Mouse (Mus musculus) neural tube, embryonic 13.5 days (tissue): ENCODE results near the gene Itpr2. TPM values are rescaled to one million over a fixed set of nuclear protein-coding genes. Genes with fewer than 3 reads are reported as not detected.

Source experiments
- ATAC-seq: fragments of 200-750 bp; cut with Nextera tagmentation; 2 replicates; pipeline ENCODE4 v1.8.0; 2017; ENCODE audit warnings: low read depth, mild to moderate bottlenecking, moderate TSS enrichment, moderate library complexity
- H3K27ac ChIP-seq: fragments of 300-500 bp; sonication (generic); replicated peaks from 2 replicates; pipeline ENCODE4 v1.5.1; 2015; ENCODE audit warnings: moderate library complexity, mild to moderate bottlenecking, inconsistent platforms
- H3K27me3 ChIP-seq: fragments of 300-500 bp; sonication (generic); 2 replicates; pipeline ENCODE4 v1.6.1; 2015; ENCODE audit warnings: mild to moderate bottlenecking, inconsistent platforms
- H3K36me3 ChIP-seq: fragments of 300-500 bp; sonication (generic); 2 replicates; pipeline ENCODE4 v1.6.1; 2015; ENCODE audit warnings: mild to moderate bottlenecking, inconsistent platforms
- H3K4me1 ChIP-seq: fragments of 300-500 bp; sonication (generic); replicated peaks from 2 replicates; pipeline ENCODE4 v1.6.1; 2015; ENCODE audit warnings: inconsistent platforms
- H3K4me2 ChIP-seq: fragments of 300-500 bp; sonication (generic); 2 replicates; pipeline ENCODE4 v1.6.1; 2015; ENCODE audit warnings: inconsistent platforms, mild to moderate bottlenecking, moderate library complexity
- H3K4me3 ChIP-seq: fragments of 300-500 bp; sonication (generic); 2 replicates; pipeline ENCODE4 v1.5.1; 2015; ENCODE audit warnings: mild to moderate bottlenecking, inconsistent platforms
- H3K9ac ChIP-seq: fragments of 300-500 bp; sonication (generic); 2 replicates; pipeline ENCODE4 v1.6.1; 2015; ENCODE audit warnings: moderate library complexity, mild to moderate bottlenecking, inconsistent platforms
- H3K9me3 ChIP-seq: fragments of 300-500 bp; sonication (generic); 2 replicates; pipeline ENCODE4 v1.6.1; 2016; ENCODE audit warnings: inconsistent platforms
- WGBS: fragments of 180-500 bp; shearing (Covaris S2); methylation state at CpG from one replicate; pipeline ENCODE4 v1.1.7; 2015; 5-methylcytosine and 5-hydroxymethylcytosine counted together
- polyA plus RNA-seq: library from polyadenylated mRNA; unstranded; fragments of >200 nt; fragmentation: Nextera tagmentation; extraction: Ambion mirVana; gene quantifications from 2 replicates; pipeline ENCODE4 v1.2.1, GENCODE M21; 2015

The Itpr2 gene
- polyA plus RNA-seq, 1 experiment from 2014 or later = 5.5 TPM

- H3K27ac ChIP-seq = peak overlapping the region; percentile 52
- peak overlapping the region; percentile 72 for H3K9ac ChIP-seq
- no peaks in the 10 kb centered on the region for H3K36me3 ChIP-seq
- peaks cover 23% of the 10 kb centered on the region for H3K4me1 ChIP-seq
- no peaks in the 10 kb centered on the region for H3K9me3 ChIP-seq
- H3K4me3 ChIP-seq = peak overlapping the region; percentile 62
- under 1% methylated on average over 30 of the region's 30 CpGs for WGBS
- peak overlapping the region; percentile 99 for H3K4me2 ChIP-seq
- peaks cover 33% of the 10 kb centered on the region for H3K27me3 ChIP-seq
- ATAC-seq = peak; percentile 49
Observed at GRCm38 (mm10) chr6:146501316-146501865, 632 bp downstream of the Itpr2 start.

DNA sequence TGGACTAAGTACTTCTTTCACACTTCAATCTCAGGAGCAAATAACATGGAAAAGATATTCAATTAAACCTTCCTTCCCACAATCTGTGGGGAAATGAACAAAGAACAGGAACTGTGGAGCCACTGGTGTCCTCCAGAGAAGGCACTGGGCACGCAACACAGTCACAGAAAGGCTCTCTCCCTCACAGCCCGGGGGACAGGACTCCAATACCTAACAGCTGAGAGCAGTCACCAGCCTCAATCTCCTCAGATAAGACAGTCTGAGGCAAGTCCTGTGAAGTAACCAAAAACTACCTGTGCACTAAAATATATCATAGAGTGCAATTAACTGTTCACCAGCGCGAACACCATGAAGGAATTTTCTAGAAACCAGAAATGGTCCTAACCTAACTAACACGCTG lies 1.3 kb downstream of the Itpr2 start:
- no peaks in the 10 kb centered on the region for H3K9me3 ChIP-seq
- ATAC-seq = no peak
- 77% methylated on average over 5 of the region's 5 CpGs for WGBS
- peaks cover 23% of the 10 kb centered on the region for H3K4me1 ChIP-seq
- peak overlapping the region; percentile 62 for H3K4me3 ChIP-seq
- peak overlapping the region; percentile 99 for H3K4me2 ChIP-seq
- H3K9ac ChIP-seq = no peak overlapping the region
- H3K27ac ChIP-seq = no peak overlapping the region
- no peaks in the 10 kb centered on the region for H3K36me3 ChIP-seq
- peaks cover 33% of the 10 kb centered on the region for H3K27me3 ChIP-seq

DNA sequence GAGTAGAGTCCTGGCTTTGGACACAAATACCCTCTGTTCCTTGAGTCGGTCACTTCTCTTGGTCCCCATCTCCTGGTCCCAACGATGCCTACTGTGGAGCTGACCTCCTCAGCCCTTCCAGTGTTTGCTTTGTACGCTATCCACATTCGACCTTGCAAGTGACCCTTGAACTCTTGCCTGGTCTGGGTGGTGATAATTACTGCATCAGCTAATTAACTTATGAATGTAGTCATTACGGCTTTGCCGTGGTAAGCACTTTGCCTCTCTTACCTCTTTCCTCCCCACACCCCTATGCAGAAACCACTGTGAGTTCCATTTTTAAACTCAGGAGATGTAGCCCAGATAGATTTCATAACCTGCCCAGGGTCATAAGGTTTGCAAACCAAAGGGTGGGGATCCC lies 1.8 kb downstream of the Itpr2 start:
- ATAC-seq = no peak
- H3K27ac ChIP-seq = no peak overlapping the region
- WGBS = 75% methylated on average over 6 of the region's 6 CpGs
- H3K4me3 ChIP-seq = no peak overlapping the region
- H3K4me2 ChIP-seq = peak overlapping the region; percentile 99; the same call in 1 of the 2 replicates
- no peak overlapping the region for H3K9ac ChIP-seq
- H3K36me3 ChIP-seq = no peaks in the 10 kb centered on the region
- peaks cover 23% of the 10 kb centered on the region for H3K4me1 ChIP-seq
- no peaks in the 10 kb centered on the region for H3K9me3 ChIP-seq
- peaks cover 33% of the 10 kb centered on the region for H3K27me3 ChIP-seq

DNA sequence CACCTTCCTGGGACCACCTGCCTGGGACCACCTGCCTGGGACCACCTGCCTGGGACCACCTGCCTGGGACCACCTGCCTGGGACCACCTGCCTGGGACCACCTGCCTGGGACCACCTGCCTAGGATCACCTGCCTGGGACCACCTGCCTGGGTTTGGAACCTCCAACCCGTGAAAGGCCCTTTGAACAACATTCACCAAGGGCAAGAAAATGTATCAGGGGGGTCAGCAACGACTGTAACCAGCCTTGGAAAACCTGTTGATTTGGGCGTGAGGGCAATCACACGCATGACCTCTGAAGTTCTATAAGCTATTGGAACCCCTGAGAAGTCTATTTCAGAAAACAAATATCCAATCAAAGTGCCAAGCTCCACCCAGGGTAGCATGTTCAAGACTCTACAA lies 2.5 kb downstream of the Itpr2 start:
- H3K9ac ChIP-seq = no peak overlapping the region
- no peak overlapping the region for H3K4me2 ChIP-seq
- ATAC-seq = no peak
- H3K4me1 ChIP-seq = peaks cover 23% of the 10 kb centered on the region
- no peak overlapping the region for H3K4me3 ChIP-seq
- H3K27ac ChIP-seq = no peak overlapping the region
- 80% methylated on average over 4 of the region's 4 CpGs for WGBS
- peaks cover 33% of the 10 kb centered on the region for H3K27me3 ChIP-seq
- no peaks in the 10 kb centered on the region for H3K9me3 ChIP-seq
- no peaks in the 10 kb centered on the region for H3K36me3 ChIP-seq

GRCm38 (mm10) chr6:146498416-146498815 lies 3.6 kb downstream of the Itpr2 start:
- ATAC-seq = no peak
- WGBS = 87% methylated on average over 3 of the region's 3 CpGs
- Histone ChIP-seq H3K4me1 (peaks cover 23% of the 10 kb centered on the region), H3K27me3 (peaks cover 26% of the 10 kb centered on the region), H3K4me3 (no peak overlapping the region), H3K9me3 (no peaks in the 10 kb centered on the region), H3K27ac (no peak overlapping the region), H3K36me3 (no peaks in the 10 kb centered on the region), H3K9ac (no peak overlapping the region), H3K4me2 (no peak overlapping the region)

- WGBS = 82% methylated on average over 4 of the region's 4 CpGs
- Histone ChIP-seq H3K4me3 (no peak overlapping the region), H3K9ac (no peak overlapping the region), H3K27me3 (peaks cover 21% of the 10 kb centered on the region), H3K27ac (no peak overlapping the region), H3K9me3 (no peaks in the 10 kb centered on the region), H3K4me2 (no peak overlapping the region), H3K4me1 (peaks cover 19% of the 10 kb centered on the region), H3K36me3 (no peaks in the 10 kb centered on the region)
- ATAC-seq = no peak
Observed at GRCm38 (mm10) chr6:146497866-146498265, 4.2 kb downstream of the Itpr2 start.

DNA sequence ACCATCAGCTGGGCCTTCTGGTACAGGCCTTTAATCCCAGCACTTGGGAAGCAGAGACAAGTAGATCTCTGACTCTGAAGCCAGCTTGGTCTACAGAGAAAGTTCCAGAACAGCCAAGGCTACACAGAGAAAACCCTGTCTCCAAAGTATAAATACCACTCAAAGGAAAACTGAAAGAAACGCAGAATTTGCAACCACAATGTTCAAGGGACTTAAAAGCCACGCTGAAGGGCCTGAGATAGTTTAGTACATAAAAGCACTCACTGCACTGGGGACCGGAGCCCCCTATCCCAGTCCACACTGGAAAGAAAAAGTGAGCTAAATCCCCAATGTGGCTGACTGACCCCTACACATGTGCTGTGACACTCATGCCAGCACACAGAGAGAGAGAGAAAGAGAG lies 4.6 kb downstream of the Itpr2 start:
- H3K27me3 ChIP-seq = peaks cover 21% of the 10 kb centered on the region
- no peaks in the 10 kb centered on the region for H3K9me3 ChIP-seq
- WGBS = 82% methylated on average over 3 of the region's 3 CpGs
- no peaks in the 10 kb centered on the region for H3K36me3 ChIP-seq
- no peak overlapping the region for H3K4me3 ChIP-seq
- ATAC-seq = no peak
- peaks cover 15% of the 10 kb centered on the region for H3K4me1 ChIP-seq
- no peak overlapping the region for H3K4me2 ChIP-seq
- no peak overlapping the region for H3K9ac ChIP-seq
- H3K27ac ChIP-seq = no peak overlapping the region

DNA sequence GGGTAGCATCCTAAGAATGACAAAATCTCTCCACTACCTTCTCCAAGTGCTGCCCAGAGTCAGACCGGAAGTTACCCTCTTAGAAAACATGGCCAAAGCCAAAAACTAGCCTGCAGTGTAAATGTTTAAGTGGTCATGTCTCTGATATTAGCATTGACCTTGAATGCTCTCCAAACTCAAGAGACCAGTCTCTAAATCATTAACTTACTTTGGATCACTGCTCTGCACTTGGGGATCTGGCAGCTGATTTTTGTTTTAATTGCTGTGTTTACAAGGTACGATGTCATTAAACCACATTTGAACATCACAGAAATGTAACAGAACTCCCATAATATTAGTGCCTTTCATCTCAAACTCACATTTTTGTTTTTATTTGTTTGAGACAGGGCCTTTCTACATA lies 10.3 kb downstream of the Itpr2 start:
- no peak overlapping the region for H3K4me2 ChIP-seq
- 96% methylated on average over 2 of the region's 2 CpGs for WGBS
- ATAC-seq = no peak
- H3K27me3 ChIP-seq = no peaks in the 10 kb centered on the region
- H3K4me1 ChIP-seq = no peaks in the 10 kb centered on the region
- H3K27ac ChIP-seq = no peak overlapping the region
- no peak overlapping the region for H3K4me3 ChIP-seq
- no peaks in the 10 kb centered on the region for H3K9me3 ChIP-seq
- no peaks in the 10 kb centered on the region for H3K36me3 ChIP-seq
- H3K9ac ChIP-seq = no peak overlapping the region

GRCm38 (mm10) chr6:146490416-146490960 lies 11.5 kb downstream of the Itpr2 start:
- no peaks in the 10 kb centered on the region for H3K27me3 ChIP-seq
- WGBS = 84% methylated on average over 9 of the region's 9 CpGs
- no peak overlapping the region for H3K27ac ChIP-seq

DNA sequence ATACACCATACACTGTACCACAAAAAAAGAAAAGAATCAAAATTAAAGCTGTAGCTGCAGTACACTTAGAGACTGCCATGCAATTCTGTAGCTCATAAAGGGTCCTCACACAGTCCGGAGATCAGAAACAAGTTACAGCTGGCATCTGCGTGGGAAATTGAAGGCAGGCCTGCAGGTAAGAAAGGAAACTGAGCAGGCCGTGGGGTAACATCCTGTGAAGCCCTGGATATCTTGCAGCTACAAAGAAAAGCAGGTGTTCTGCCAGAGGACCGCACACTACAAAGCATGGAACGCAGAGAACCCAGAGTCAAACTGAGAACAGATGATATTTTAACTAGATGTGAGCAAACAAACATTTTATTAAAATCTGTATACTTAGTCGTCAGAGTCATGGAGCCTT lies 12.2 kb downstream of the Itpr2 start:
- no peak overlapping the region for H3K4me2 ChIP-seq

More at GRCm38 (mm10) chr6:146490416-146490960, 11.5 kb downstream of the Itpr2 start:
- no peak overlapping the region for H3K4me3 ChIP-seq
- H3K36me3 ChIP-seq = no peaks in the 10 kb centered on the region
- no peak for ATAC-seq
- no peak overlapping the region for H3K4me2 ChIP-seq
- no peak overlapping the region for H3K9ac ChIP-seq
- H3K4me1 ChIP-seq = no peaks in the 10 kb centered on the region
- no peaks in the 10 kb centered on the region for H3K9me3 ChIP-seq

GRCm38 (mm10) chr6:146488749-146489148 lies 13.3 kb downstream of the Itpr2 start:
- Histone ChIP-seq H3K9me3 (no peaks in the 10 kb centered on the region), H3K4me2 (no peak overlapping the region), H3K27ac (no peak overlapping the region), H3K27me3 (no peaks in the 10 kb centered on the region), H3K4me3 (no peak overlapping the region), H3K9ac (no peak overlapping the region), H3K4me1 (no peaks in the 10 kb centered on the region), H3K36me3 (no peaks in the 10 kb centered on the region)
- WGBS = 87% methylated on average over 3 of the region's 3 CpGs
- no peak for ATAC-seq

More for the DNA sequence above, 12.2 kb downstream of the Itpr2 start:
- ATAC-seq = no peak
- H3K4me1 ChIP-seq = no peaks in the 10 kb centered on the region
- H3K9ac ChIP-seq = no peak overlapping the region
- 85% methylated on average over 6 of the region's 6 CpGs for WGBS
- H3K9me3 ChIP-seq = no peaks in the 10 kb centered on the region
- H3K4me3 ChIP-seq = no peak overlapping the region
- no peaks in the 10 kb centered on the region for H3K27me3 ChIP-seq
- H3K36me3 ChIP-seq = no peaks in the 10 kb centered on the region
- H3K27ac ChIP-seq = no peak overlapping the region

DNA sequence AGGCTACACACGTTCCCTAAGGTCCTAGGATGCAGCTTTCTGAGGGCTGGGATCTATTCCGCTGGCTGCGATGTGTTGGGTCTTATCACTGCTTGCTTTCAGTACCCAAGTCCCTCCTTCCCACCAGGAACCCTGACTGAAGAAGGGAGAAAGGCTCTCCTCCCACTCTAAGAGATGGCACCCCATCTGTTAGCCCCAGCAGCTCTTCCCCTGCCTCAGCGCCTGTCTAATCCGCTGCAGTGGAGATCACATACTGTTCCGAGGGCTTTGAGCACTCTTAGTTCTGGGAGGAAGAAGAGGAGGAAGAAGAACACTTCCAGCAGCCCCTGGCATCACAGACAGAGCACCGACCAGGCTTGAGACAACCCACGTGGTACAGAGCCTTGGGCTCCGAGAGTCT lies 14.9 kb downstream of the Itpr2 start:
- 76% methylated on average over 9 of the region's 9 CpGs for WGBS
- H3K4me2 ChIP-seq = no peak overlapping the region
- ATAC-seq = no peak

DNA sequence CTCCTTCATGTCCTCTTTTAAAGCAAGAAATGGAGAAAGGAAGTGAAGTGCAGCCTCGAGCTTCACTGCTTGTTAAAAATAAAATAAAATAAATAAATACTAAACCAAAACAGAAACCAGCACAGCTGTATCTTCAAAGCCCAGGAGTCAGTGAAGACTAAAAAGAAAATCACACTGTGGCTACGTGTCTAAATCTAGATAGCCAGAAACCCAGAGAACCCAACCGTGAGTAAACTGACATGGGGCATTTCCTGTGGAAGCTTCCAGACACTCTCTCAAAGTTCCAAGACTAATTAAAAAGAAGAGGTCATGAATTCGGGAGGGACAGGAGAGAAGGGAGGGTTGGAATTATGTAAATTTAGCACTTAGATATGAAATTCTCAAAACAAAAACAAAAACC lies 15.9 kb downstream of the Itpr2 start:
- no peaks in the 10 kb centered on the region for H3K36me3 ChIP-seq
- no peak overlapping the region for H3K27ac ChIP-seq
- no peak overlapping the region for H3K4me2 ChIP-seq
- H3K9me3 ChIP-seq = no peaks in the 10 kb centered on the region
- ATAC-seq = no peak
- H3K4me3 ChIP-seq = no peak overlapping the region
- H3K27me3 ChIP-seq = no peaks in the 10 kb centered on the region
- no peak overlapping the region for H3K9ac ChIP-seq
- WGBS = 75% methylated on average over 4 of the region's 4 CpGs
- H3K4me1 ChIP-seq = no peaks in the 10 kb centered on the region

More for the DNA sequence above, 14.9 kb downstream of the Itpr2 start:
- no peaks in the 10 kb centered on the region for H3K27me3 ChIP-seq
- H3K27ac ChIP-seq = no peak overlapping the region
- H3K9me3 ChIP-seq = no peaks in the 10 kb centered on the region
- H3K4me1 ChIP-seq = no peaks in the 10 kb centered on the region
- no peak overlapping the region for H3K9ac ChIP-seq
- no peak overlapping the region for H3K4me3 ChIP-seq
- no peaks in the 10 kb centered on the region for H3K36me3 ChIP-seq
